Mouse (Mus musculus) ovary, adult 18-20 months (tissue): ENCODE measurements around the gene Mbtd1.

Experiments
- DNase-seq: peaks from one replicate; pipeline ENCODE4 v3.0.0; 2022; ENCODE audit warnings: low spot score, mixed read lengths

Gene Mbtd1

DNA sequence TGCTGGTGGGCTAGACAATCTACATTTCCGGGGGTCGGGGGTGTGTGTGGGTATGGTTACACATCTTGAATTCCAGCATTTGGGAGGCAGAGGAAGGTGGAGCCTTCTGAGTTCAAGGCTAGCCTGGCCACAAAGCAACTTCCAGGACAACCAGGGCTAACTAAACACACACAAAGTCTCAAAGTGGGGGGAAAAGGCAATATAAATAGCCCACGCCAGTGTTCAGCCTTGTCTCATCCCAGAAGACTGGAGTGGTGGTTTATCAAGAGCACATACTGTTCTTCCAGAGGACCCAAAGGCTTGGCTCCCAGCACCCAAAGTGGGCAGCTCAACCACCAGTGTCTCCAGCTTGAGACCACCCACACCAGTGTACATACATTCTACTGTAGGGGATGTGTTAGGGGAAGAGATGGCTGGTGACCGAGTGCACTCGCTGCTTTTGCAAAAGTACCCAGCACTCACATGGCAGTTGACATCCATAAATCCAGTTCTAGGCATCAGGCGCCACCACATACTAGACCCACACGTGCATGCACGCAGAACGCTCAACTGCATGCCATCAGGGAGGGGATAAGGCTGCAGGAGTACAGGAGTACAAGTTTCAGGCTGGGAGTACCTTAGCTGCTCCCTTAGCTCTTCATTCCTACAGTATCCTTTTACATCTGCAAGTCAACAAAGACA is 63.4 kb downstream of the Mbtd1 start:
- DNase-seq: no peak

DNA sequence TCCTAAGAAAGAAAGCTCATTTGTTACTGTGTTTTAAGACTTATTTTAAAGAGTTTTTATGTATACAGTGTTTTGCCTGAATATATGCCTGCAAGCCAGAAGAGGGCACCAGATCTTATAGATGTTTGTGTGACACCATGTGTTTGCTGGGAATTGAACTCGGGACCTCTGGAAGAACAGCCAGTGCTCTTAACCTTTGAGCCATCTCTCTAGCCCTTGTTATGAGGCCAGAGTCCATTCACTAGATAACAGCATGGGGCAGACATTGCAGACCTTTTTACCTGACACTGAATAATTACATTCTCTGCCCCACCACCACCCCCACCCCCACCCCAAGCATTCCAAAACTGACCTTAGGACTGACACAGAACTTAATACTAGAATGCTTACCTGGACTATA is 64.4 kb downstream of the Mbtd1 start:
- DNase-seq: no peak

DNA sequence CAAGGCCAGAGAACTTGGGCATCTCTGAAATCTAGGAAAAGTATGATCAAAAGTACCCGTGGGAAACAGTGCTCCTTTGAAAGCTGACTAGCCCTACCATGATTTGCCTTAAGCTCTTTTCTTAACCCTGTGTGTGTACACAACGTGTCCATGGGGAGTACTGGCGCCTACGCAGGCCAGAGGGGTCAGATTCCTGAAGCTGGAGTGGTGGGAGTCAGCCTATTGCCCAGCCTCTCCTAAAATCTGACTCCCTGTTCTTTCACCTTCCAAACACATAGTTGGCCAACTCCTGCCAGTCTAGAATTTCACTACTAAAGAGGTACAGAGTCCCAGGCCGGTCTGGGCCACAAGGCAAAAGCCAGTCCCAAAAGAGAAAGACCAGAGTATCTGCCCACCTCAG is 66.7 kb downstream of the Mbtd1 start:
- DNase-seq: no peak

DNA sequence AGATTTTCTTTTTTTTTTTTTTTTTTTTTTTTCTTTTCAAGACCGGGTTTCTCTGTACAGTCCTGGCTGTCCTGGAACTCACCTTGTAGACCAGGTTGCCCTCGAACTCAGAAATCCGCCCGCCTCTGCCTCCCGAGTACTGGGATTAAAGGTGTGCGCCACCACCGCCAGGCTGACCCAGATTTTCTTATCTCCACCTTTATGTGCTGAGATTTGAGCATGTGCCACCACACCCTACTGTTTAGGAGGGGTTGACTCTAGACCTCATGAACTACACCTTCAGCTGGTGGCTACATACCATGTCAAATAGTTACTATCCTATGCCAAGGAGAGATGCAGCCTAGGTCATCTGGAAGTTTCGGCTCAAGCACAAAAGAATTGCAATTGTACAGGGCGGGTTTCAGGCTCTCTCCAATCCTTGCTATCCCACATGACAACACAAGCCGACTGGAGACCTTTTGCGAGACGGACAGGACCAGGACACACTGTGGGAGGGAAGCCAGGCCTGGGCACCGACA is 69.1 kb downstream of the Mbtd1 start:
- DNase-seq: no peak

DNA sequence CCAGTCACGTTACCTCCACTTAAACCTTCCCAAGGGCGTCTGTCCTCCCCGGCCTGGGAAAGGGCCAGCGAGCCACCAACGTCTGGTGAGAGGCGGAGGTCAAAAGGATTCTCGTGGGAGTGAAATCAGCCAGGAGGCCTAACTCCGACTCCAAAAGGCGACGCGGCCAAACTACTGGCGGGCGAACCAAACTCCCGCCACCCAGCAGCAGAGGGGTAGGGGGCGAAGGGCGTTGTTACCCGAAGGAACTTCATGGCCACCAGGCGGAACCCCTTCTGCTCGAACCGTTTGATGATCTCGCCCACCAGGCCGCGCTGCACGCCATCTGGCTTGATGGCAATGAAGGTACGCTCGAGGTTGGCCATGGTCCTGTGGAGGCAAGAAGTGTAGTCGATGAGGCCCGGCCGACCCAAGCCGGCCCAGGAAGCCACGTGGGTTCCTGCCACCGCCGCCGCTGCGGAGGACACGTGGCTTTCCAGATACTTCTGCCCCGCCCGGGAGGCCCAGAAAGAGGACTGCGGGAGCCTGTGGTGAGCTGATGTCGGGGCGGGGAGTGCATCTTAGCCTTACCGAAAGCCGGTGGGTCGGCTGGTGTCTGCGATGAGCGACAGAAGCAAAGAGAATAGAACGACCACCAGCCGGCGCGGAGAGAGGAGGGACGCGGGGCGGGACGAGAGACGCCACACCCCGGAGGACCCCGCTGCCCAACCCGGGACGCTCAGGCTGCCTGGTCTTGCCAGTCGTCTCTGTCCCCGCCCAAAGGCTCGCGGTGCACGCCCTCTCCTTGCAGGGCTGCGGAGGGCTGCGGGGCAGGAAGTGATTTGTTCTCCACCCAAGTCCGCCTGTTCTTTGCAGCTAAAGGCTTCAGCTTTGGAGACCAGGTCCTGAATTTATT is 69.9 kb downstream of the Mbtd1 start:
- peak; percentile 92 for DNase-seq

DNA sequence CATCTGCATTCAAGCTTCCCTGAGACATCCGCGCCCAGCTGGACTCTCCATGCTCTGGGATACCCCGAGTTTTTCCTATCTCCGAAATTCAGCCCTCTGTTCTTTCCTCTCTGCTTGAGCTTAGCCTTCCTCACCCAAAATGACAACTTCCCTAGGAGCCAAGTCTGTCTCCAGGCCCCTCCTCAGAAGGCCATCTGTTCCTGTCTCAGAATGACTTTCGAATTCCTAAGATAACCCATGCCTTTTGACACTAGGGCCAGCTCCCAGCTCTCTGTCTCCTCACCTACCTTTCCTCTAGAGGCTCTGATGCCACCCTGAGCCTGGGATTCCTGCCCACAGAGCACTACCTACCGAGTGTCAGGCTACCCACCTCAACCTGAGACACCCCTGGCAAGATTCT is 70.5 kb downstream of the Mbtd1 start, which contains the start of gene Nme2:
Gene Nme2, minus strand, starts transcription at position 101 of the 400 bp plus-strand sequence.
- DNase-seq: no peak

DNA sequence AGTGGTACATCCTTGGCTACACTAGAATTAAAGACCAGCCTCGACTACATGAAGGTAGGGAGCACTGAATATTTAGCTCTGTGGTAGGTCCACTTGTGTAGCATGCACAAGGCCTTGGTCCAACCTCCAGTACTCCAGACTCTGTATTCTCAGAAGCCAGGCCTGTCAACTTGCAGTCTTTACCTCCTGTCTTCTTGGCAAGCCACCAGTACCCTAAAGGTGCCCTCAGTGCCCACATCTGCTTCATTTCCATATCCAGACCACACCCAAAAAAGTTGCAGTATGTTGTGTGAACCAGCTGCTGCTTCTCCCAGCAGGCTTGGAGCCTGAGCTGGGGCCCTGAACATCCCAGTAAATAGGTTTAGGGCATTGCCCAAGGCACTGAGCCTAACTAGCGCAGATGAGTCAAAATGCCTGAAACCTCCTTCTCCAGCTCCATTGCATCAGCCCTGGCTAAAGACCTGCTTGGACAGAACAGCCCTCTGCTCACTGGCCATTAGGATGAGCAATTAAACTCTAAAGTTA is 71.4 kb downstream of the Mbtd1 start:
- DNase-seq: no peak

DNA sequence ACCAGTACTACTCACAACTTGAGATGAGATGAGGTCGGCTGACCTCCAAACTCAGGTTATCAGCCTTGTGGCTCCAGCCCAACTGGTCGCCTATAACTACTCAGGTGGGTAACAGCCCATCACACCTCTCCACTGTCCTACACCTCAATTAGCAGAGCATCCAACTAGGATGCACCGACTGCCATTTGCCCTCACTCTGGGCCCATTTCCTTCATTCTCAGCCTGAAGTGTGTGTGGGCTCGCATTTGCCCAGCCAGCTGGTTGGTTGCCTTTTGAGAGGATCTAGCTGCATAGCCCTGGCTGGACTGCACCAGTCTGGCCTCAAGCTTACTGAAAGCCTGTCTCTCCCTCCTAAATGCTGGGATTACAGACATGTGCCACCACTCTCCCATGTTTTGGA is 72.1 kb downstream of the Mbtd1 start:
- DNase-seq: no peak

DNA sequence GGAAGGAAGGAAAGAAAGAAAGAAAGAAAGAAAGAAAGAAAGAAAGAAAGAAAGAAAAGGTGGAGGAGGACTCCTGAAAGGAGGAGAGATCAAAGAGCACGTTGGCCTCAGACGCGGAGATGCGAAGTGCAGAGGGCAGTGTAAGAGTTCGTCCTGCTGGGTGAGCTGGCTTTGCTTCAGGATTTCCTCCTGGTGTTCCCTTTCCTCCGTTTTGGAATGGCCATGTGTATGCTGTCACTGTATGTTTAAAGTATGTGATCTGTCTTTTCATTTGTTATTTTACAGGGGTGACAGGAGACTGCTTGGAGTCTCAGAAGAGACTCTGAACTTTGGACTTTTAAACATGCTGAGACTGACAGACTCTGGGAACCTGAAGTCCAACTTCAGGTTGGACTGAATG is 75.8 kb downstream of the Mbtd1 start:
- DNase-seq: no peak

DNA sequence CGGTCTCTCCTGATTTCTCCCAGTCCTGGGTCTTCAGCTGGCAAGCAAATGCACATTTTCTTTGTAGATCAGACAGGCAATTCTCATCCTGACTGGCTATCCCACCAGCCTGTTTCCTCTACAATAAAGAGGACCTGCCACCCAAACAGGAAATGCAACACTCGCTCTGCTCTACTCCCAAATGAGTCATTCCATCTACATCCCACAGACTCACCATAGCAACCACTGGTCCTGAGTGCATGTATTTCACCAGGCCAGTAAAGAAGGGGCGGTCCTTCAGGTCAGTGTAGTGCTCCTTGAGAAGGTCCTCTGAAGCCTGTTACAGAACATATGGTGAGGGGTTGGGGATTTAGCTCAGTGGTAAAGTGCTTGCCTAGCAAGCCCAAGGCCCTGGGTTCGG is 77.4 kb downstream of the Mbtd1 start:
- no peak for DNase-seq

DNA sequence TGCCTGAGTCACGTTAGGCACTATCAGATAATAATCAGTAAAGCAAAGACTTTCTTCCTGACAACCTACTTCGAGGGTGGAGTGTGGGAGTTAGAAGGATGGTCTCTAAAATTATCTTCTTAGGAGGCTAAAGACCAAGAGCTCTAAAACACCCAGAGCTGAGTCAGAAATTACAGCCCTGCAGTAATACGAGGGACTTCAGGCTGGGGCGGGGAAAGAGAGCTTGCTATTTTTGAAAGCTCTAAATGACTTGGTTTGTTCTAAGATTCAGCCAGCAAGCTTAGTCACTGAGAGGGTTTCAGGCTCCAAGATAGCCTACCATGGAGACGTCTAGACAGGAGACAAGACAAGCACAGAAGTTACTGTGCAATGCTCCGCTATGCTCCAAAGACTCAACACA is 79.7 kb downstream of the Mbtd1 start:
- DNase-seq: no peak

DNA sequence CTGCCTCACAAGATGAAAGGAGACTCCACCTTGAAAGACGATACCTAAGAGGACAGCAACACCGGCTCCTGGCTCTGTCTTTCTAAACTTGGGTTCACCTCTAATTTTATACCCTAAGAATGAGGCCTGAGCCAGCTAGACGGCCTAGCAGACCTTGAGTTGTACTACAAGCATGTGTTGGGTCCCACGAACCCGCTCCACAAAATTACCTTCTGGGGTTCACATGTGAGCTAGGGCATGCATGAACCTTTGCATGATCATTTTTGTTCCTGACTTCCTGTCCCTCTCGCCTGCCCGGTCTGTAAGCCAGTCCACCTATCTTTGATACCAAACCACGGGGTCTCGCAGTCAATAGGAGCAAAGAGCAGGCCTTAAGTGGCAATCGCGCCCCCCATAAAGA is 81.7 kb downstream of the Mbtd1 start:
- DNase-seq: no peak

DNA sequence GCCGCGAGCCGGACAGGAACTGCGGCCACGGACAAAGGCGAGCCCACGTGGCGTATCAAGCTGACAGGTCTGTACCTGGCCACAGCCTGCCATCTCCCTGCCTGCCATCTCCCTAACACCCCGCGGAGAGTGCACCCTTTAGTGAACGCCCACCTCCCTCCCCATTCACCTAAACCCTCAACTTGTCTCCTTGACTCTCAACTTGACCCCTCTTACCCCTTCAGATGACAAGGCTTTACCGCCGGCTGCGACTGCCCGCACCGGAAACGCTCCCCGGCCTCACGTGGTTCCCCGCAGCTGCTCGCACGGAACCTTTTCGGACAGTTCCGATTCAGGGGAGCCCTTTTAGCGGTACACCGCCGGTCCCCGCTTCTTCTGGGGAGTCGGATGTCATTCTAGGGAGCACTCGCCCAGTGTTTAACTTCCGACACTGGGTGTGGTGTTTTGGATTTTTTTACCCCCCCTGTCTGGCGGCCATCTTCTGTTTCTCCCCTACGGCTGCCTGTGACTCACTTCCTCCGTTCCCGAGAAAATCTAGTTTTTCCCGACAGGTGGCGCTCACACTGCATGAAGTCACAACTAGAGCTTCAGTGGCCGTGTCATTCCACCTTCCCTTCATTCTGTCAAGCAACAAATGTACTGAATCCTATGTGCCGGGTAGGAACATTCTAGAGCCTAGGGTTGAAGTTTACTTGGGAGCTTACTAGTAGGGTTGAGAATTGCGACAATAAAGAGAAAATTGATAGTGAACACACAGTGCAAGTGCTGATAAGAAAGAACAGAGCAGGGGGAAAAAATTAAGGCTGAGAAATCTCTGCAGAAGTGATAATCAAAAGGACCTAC is 82.6 kb downstream of the Mbtd1 start, which contains the start of the genes Gm20390 and Nme1:
Gene Gm20390, minus strand, starts transcription at position 289 of the 843 bp plus-strand sequence.
Gene Nme1, minus strand, starts transcription at position 517 of the 843 bp plus-strand sequence.
- peak; percentile 92 for DNase-seq

DNA sequence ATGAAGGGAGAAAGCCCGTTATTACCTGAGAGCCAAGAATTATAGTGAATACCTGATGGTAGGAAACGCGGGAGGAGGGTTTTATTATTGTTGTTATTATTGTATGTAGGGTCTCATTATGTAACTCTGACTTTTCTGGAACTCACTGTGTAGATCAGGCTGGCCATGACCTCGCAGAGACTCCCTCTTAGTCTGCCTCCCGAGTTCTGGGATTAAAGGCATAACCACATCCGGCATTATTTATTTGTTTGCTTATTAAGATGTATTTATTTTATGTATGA is 83.1 kb downstream of the Mbtd1 start:
- no peak for DNase-seq

DNA sequence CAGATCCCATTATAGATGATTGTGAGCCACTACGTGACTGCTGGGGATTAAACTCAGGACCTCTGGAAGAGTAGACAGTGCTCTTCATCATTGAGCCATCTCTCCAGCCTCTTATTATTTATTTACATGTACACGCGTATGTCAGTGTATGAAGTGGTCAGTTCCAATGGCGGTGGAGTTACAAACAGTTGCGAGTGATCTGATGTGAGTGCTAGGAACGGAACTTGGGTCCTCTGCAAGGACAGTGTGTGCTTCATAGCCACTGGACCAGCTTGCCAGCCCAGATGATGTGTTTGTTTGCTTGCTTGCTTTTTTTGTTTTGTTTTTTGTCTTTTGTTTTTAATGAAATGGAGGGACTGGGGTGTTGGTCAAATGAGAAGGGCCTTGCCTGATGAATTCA is 83.5 kb downstream of the Mbtd1 start:
- DNase-seq: no peak

DNA sequence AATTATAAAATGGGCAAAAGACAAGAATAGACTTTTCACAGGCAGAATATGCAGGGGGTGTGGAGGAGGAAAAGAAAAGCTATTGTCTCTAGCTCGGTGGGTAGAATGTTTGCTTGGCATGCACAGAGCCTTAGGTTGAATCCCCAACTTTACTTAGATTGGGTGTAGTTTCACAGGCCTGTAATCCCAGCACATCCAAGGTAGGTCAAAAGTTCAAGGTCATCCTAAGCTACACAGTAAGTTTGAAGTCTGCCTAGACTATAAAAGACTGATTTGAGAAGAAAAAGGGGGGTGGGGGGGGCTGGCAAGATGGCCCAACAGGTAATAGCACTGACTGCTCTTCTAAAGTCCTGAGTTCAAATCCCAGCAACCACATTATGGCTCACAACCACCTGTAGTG is 84.1 kb downstream of the Mbtd1 start:
- no peak for DNase-seq

DNA sequence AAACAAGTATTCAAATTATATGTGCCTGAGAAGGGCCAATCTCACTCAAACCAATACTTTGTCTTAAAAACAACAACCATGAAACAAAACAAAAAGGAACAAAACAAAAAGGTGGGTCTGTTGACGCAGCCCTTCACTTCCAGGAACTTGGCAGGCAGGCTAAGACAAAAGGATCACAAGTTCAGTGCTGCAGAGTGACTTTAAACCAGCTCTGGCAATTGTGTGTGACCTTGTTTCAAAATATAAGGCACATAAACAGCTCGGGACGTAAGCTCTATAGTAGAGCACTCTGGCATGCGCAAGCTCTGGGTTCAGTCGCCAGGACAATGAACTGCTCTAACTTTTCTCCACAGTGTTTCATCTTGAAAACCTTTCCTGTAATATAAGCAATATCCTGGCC is 87.3 kb downstream of the Mbtd1 start:
- DNase-seq: no peak

DNA sequence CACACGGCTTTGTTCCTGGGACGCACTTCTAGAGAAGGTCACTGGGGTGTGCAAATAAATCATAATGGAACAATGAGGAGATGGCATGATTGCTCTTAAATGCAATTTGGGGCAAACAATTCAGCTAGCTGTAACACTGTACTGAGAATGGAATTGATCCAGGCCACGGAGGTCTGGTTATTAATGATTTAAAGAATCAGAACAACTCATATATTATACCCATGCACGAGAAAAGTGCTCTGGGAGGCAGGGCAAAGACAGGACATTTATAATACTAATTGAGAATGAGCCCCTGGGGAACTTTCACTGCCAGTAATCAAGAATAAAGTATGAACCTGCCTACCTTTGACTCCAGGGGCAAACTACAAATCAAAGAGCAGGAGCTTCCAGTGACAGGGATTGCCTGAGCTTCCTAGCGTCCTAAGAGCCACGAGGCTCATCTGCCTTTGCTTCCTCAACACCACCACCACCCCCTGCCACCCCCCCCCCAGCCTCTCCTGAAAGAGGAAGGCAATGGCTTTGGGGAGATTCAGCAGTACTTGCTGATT is 93.9 kb downstream of the Mbtd1 start:
- no peak for DNase-seq

DNA sequence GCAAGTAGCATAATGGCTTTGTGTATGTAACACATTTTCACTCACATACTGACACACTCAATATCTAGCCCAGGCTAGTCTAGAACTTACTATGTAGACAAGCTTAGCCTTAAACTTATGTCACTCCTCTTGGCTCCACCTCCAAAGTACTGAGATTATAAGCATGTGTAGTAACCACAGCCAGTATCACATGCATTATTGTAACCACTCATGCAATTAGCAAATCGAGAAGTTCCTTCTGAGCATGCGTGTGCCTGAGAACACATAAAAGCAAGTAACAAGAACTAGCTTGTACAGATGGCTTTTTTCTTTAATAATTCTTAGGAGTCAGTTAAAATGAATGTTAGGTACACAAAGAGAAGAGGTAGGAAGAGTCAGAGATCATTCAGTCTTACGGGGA is 99.0 kb downstream of the Mbtd1 start:
- no peak for DNase-seq

DNA sequence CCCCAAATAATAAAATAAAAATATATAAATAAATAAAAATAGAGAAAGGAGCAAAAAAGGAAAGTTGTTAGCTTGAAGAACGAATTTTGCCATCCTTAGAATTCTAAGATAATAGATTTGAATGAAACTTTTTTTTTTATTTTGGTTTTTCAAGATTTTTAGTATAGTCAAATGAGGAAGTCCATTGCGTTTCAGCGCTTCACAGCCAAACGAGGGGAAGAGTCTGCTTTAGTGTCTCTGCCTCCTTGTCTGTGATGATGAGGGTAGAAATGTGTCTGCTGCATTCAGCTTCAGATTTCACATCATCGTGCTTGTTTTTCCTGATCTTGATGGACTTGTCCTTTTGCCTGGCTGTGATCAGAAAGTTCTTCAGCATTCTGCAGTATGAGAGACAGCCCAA is 99.6 kb downstream of the Mbtd1 start:
- no peak for DNase-seq

DNA sequence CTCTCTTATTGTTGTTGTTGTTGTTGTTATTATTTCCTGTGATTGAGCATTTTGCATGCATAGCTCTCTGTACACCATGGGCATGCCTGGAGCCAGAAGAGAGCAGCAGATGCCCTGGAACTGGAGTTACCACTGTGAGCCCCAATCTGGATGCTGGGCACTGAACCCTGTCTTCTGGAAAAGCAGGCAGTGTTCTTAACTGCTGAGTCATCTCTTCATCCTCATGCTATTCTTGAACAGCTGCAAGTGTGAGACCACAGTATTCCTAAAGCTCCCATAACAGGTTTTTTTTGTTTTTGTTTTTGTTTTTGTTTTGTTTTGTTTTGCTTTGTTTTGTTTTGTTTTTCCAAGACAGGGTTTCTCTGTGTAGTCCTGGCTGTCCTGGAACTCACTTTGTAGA is 100.6 kb downstream of the Mbtd1 start:
- no peak for DNase-seq

DNA sequence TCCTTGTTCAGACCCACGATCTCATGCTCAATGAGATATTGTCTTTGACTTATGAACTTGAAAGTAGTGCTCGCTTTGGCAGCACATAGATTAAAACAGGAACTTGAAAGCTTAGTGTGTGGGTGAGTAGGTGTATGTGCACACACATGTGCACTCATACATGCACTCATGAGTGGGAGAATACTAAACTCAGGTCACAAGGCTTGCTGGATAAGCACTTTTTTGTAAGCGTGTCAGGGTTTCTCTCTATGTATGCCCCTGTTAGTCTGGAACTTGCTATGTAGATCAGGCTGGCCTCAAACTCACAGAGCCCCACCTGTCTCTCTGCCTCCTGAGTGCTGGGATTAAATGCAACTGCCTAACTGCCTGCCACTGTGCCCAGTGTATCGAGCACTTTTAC is 101.4 kb downstream of the Mbtd1 start:
- DNase-seq: no peak
